Mouse (Mus musculus): ENCODE data around the gene Fam45a.

DNA sequence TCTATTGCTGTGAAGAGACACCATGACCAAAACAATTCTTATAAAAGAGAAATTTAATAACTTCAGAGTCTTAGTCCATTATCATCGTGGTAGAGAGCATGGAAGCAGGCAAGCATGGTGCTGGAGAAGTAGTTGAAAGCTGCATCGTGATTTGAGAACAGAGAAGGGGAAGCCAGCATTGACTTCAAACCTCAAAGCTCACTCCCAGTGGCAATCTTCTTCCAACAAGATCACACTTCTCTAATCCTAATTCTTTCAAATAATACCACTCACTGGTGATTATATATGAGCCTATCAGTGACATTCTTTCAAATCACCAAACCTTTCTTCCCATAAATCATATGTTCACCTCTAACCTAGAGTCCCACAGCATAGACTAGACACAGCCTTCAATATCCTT is 6.5 kb upstream of the Fam45a start:
- TF ChIP-seq CTCF (IDR thresholded peaks at IDR 0.05; ENCODE audit: borderline replicate concordance, extremely low read depth, insufficient read depth, insufficient read length) (no peak), POLR2A (IDR thresholded peaks at IDR 0.05; ENCODE audit: borderline replicate concordance, extremely low read depth, insufficient read depth, insufficient read length, poor library complexity, severe bottlenecking) (no peak)
